Mouse (Mus musculus): ENCODE results near the gene Nectin2.

The Nectin2 gene

DNA sequence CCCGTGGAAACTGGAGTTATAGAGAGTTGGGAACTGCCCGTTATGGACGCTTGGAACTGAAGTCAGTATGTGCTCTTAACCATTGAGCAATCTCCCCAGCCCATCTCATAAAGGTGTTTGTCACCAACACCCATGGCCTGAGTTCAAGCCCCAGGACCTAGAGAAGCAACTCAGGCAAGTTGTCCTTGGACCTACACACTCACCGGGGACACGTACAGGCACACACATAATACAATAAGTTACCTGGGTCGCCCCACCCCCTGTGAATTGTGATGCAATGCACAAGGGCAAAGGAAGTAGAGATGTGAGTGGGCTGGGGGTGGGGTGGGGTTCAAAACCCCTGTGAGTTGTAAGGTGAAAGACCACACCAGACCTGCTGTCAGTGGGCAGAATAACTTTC lies 63.8 kb downstream of the Nectin2 start:
- DNase-seq (ENCODE audit: low spot score) = no peak

DNA sequence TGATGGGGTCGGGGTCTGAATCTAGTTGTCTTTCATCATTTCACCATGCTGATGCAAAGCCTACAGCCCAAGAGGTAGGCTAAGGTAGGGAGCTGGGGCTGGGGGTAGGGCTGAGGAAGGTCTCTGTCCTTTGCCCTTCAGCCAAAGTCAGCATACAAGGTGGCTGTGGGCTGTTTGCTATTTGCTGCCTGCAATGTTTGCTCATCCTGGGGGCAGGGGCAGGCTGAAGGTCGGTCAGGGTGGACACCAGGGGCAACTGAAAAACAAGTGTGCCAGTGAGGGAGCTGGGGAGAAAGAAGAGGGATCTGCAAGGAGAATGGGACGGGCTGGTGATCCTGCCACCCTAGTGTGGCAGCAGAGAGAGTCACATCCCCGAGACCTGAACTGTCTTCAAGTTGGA lies 64.9 kb downstream of the Nectin2 start:
- no peak for DNase-seq (ENCODE audit: low spot score)

DNA sequence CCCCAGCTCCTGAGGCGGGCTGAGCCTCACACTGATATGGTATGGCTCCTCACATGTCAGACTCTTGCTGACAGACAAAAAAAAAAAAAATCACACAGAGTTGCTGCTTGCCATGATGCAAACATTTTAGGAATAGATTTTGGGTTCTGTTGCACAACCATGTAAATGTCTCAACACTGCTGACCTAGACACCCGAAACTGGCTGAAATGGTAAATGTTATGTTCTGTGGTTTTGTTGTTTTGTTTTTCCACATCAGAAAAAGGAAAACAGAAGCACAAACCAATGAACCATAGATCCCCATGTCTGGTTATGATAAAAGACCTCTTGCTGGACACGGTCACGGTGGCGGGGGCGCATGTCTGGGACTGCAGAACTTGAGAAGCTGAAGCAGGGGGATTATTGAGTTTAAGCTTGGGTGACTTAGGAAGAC lies 66.5 kb downstream of the Nectin2 start:
- no peak for DNase-seq (ENCODE audit: low spot score)

DNA sequence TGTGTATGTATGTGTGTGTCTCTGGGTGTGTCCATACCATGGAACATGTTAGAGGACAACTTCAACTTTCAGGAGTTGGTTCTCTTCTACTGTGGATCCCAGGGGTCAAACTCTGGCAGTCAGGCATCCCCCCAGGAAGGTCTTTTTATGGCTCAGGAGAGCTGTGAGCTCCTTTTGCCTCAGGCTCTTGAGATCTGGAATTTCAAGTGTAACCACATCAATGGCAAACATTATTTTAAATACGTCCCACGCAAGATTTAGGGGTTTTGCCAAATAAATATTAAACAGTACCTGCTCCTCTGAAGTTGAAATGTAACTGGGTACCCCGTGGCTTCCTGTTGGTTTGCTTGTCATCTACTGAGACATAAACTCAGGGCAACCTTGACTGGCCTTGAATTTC lies 67.3 kb downstream of the Nectin2 start:
- DNase-seq (ENCODE audit: low spot score) = no peak

DNA sequence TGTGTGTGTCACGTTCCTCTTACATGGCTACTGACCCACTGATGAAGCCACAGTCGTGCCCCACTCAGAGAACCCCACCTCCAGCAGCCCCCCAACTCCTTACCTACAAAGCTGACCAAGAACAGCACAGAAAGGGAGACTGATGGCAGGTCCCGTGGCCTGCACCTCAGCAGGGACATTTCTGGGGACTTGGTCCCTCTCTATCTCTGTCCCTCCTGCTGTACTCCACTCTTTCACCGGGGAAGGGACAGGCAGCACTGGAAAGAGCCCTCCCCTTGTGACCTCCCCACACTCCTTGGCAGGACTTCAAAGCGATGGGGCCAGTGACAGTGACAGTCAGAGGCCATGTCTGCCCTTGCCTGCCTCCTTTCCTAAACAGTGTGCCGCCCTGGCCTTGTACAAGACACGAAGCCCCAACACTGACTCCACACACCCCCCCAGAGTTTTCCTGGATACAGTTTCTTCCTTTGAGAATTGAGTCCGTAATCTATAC lies 69.0 kb downstream of the Nectin2 start, which contains the start of the genes Gm44805 and Apoc4:
TSS of gene Gm44805 (minus strand) at position 222 of the 493 bp plus-strand sequence.
TSS of gene Apoc4 (minus strand) at position 278 of the 493 bp plus-strand sequence.
- no peak for DNase-seq (ENCODE audit: low spot score)

DNA sequence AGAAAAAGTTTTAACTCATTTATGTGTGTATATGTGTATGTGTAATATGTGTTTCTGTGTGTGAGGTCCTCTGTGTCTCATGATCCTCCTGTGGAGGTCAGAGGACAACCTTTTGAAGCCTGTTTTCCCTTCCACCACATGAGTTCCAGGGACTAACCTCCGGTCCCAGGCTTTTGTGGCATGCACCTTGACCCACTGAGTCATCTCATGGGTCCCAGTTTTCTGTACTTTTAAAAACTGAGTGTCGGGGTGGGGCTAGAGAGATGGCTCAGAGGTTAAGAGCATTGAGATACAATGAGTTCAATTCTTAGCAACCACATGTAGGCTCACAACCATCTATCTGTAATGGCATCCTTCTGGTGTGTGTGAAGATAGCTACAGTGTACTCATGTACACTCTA lies 69.6 kb downstream of the Nectin2 start:
- DNase-seq (ENCODE audit: low spot score) = no peak

DNA sequence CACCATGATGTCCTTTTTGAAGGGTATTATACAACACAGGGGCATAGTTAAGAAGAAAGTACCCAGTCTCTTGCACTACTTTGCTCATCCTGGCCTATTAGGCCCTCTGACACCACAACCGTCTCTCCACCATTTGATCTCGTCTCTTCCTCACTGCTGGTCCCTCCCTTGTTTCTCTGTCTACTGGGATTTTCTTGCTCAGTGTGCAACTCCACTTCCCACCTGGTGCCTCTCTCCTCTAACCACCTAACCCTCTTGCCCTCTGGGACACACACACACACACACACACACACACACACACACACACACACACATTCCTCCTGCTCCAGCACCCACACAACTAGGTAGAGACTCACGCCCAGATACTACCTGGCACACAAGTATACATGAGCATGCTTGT lies 71.4 kb downstream of the Nectin2 start:
- DNase-seq (ENCODE audit: low spot score) = no peak

DNA sequence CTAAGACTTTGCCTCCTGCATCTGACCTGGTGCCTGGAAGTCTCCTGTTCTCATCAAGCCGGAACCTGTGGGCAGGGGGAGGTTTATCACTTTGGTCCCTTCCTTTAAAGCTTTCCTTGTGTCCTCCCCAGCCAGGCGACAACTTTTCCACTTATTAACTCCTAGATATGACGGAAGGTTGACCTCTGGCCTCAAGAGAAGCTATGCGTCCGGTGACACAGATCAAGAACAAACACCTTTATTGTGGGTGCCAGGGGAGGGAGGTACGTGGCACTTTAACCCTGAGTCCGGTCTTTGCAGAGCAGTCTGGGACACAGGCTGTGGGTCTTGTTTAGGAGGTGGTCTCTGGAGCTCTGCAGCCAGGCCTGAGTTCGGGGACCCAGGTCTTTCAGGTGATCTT lies 72.4 kb downstream of the Nectin2 start, which contains the start of gene Apoc2:
TSS of gene Apoc2 (minus strand) at position 70 of the 400 bp plus-strand sequence.
- DNase-seq (ENCODE audit: low spot score) = no peak

DNA sequence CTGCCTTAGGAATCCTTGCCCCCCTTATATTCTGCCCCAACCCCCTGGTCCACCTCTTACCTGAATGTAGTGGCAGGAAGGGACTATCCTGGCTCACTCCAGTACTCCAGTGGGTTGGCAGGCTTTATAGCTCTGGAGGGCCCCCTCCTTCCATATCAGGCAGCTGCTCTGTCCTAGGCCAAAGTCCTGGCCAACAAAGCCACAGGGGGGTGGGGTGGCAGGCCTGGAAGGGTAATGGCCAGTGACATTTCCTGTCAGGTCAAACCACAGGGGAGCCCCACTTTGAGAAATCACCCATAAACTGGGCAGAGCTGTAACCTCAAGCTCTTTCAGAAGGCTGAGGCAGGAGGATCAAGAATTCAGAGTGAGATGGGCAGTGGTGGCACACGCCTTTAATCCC lies 73.6 kb downstream of the Nectin2 start:
- peak; percentile 76 for DNase-seq (ENCODE audit: low spot score)

DNA sequence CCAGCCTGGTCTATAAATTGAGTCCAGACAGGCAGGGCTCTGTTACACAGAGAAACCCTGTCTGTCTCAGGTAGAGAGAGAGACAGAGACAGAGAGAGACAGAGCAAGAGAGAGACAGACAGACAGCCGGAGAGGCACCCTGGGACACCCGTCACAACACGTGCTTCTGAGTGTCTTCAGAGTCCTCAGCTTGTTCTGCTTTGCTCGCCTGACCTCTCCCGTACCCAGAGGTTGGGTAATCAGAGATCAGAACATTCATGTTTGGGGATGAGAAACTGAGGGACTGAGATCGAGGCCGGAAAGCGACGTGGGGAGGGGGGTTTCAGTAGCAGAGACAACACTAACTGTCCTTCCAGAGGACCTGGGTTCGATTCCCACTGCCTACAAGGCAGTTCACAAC lies 74.5 kb downstream of the Nectin2 start:
- no peak for DNase-seq (ENCODE audit: low spot score)

DNA sequence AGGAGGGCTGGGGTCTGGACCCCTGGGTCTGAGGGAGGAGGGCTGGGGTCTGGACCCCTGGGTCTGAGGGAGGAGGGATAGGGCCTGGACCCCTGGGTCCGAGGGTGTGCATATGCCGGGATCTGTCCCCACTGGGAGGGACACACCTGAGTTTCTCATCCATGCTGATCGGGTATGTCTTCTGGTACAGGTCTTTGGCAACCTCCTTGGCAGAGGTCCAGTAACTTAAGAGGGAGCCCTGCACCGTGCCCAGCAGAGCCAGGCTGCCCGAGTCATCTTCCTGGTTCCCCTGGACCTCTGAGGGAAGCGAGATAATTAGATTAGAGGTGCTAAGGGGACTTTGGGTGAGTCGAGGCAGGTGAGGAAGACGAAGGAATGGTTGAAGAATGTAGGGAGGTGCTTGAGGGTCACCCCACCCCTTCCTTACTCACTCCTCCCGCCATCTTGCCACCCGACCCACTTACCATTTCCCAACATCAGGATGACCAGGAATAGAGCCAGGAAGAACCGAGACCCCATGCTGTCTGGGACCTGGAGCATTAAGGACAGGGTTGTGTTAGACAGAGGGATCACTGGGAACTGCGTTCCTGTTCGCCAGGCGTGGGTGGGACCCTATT lies 77.1 kb downstream of the Nectin2 start:
- DNase-seq (ENCODE audit: low spot score) = no peak

DNA sequence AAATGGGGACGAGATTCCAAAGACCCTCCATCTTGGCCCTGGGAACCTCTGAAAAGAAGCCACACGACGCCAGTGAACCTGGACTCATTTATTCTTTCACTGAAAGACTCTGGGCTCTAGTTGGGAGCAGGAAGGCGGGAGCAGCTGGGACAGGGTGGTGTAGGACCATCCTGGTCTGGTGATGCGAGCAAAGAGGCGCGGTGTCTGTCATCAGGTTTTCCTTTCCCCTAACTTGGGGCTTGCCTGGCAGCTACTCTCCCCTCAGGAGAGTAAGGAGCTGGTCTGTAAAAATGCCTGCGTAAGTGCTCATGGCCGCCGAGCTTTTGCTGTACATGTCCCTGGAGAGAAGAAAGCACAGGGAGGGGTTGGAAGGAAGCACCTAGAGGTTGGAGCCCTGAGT lies 78.8 kb downstream of the Nectin2 start:
- no peak for DNase-seq (ENCODE audit: low spot score)

DNA sequence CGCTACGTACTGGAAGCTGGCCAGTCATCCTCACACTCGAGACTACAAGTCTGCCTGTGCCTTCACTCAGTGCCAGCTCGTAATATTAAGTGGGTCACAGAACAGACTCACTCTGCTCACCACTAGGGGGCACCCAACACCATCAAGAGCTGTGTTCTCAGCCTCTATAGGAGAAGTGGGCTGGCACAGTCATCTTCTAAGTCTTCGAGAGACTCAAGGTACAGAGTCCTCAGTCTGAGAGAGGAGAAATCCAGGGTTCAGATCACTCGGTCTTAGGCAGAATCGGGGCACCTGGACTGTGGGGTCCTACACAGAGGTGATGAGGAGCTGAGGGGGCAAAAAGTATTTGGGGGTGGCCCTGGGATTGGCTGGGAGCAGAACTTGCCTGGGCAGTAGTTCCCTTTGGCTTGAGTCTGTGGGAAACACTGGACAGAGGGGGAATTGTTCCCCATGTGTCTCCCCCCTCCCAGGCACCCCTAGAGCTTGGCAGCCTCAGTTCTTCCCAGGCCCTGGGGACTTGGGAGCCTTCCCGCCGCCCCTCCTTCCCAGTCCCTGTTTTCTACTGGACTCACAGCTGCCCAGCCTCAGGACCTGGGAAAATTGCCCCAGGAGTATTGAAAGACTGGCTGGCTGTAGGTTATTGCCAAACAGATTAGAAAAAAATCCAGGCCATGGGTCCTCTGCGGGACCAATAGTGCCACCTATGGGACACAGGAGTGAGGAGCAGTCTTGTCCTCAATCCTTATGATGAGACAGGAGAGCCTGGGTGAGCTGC lies 81.1 kb downstream of the Nectin2 start:
- DNase-seq (ENCODE audit: low spot score) = peak; percentile 84

DNA sequence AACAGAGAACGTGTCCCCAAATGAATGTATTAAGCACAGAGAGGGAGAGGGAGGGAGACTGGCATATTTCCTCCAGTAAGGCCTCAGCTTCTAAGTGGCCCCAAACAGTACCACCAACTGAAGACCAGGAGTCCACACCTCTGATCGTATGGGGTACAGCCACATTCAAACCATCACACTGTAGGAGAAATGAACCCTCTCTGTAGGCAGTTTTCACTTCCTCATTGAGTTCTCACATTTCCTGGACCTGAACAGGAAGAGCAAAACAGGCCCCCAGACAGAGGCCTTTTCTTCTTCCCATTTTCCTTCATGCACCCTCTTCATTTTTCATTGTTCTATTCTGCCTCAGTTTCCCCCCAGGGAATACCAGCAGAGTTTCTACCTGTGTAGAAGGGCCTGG lies 82.8 kb downstream of the Nectin2 start:
- DNase-seq (ENCODE audit: low spot score) = no peak

DNA sequence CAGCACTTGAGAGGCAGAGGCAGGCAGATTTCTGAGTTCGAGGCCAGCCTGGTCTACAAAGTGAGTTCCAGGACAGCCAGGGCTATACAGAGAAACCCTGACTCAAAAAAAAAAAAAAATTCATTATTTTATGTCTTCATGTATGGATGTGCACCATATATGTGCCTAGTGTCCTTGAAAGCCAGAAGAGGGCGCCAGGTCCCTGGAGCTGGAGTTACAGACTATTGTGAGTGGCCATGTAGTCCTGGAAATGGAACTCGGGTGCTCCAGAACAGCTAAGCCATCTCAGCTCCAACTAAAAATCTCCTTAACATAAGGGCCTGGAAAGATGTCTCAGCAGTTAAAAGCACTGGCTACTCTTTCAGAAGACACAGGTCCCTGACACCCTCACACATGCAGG lies 83.5 kb downstream of the Nectin2 start:
- DNase-seq (ENCODE audit: low spot score) = no peak
